Mouse (Mus musculus): ENCODE measurements at regions not wholly inside any gene's neighbourhood (a gene's known extent, or its start where the extent isn't known, plus 50 kb on each side); places are given as distances from the start of the nearest gene placed in this dataset.
A peak's percentile ranks its signal among the peaks of the same experiment; 100 is the strongest.
"Not testable (repeated sequence)": the region's sequence is repeated elsewhere in the genome, so short reads cannot be mapped to it uniquely, and the experiment has no call there.

DNA sequence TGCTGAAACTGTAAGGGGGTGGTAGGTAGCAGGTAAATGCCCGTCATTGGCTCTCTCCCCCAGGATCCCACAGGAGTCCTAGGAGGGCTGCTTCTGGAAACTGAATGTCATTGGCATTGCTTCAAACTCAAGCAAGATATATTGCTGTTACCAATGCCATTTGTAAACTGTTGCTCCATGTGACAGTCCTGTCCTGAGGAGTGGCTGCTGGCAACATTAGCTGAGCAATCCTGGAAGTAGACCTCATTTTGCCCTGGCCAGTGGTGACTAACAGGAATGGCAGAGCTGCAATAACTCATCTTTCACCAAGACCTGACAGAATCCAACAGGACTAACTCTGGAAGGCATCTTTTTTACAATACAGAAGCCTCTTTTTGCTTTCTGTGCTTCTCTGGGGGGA lies 143.2 kb downstream of the Gm815 start:
- DNase-seq (ENCODE audit: low spot score) = no peak

DNA sequence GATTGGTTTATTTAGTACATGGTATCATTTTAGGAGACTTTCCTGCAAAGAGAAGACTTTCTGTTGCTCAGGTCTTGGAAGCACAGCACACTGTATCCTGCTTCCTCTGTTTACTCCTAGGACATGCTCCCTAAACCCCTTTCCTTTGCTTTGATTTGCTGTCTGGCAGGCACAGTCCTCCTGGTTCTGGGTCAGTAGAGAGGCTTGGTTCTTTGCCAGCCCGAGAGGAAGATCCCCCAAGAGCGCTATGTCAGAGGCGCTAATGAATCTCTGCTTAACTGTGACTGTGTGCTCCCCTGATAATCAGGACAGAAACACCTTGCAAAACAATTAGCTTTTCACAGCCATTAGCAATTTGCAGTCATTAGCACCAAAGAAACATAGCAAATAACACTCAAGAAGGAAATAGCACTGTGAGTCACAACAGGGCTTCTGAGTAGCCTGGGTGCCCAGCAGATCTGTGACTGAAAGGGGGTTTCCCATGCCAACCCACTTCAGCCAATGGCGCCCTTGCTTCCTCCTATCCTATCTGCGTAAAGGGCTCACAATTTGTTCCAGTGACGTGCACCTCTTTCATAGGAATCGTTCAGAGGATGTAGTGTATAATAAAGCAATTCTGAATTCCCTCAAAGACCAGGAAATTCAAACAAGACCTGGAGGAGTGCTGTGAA lies 145.5 kb downstream of the Gm815 start:
- DNase-seq (ENCODE audit: low spot score) = no peak

DNA sequence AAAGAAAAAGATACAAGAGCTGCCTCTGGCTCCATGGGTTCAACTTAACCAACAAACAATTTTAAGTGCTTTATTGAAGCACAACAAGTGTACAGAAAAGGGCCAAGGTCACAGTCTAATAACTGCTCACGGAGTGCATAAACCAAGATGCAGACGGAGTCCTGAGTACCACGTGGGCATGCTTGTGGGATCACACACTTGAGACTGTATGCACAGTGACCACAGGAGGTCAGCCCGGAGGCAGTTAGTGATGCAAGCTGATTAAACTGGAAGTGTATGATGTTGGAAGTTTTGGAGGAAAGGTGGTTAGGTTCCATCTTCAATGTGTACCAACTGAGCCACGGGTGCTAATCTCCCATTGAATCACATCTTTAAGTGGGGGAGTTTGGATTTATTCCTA lies 146.9 kb downstream of the Gm815 start:
- no peak for DNase-seq (ENCODE audit: low spot score)

DNA sequence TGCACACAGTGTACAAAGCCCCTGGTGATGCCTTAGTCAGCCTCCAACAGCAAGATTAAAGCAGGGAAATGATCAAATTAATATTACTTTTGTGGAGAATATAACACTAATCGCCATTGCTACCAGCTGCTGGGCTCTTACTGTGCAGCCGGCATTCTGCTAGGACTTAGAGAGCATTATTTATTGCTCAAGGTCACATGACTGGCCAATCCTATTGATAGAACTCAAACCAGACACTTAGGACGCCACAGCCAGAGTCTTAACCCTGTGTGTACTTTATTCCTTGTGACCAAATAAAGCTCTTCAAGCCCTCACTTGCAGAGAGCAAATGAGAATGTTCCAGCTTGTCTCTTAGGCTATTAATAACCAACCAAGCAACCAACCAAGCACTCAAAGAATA lies 152.6 kb downstream of the Gm815 start:
- DNase-seq (ENCODE audit: low spot score) = no peak

DNA sequence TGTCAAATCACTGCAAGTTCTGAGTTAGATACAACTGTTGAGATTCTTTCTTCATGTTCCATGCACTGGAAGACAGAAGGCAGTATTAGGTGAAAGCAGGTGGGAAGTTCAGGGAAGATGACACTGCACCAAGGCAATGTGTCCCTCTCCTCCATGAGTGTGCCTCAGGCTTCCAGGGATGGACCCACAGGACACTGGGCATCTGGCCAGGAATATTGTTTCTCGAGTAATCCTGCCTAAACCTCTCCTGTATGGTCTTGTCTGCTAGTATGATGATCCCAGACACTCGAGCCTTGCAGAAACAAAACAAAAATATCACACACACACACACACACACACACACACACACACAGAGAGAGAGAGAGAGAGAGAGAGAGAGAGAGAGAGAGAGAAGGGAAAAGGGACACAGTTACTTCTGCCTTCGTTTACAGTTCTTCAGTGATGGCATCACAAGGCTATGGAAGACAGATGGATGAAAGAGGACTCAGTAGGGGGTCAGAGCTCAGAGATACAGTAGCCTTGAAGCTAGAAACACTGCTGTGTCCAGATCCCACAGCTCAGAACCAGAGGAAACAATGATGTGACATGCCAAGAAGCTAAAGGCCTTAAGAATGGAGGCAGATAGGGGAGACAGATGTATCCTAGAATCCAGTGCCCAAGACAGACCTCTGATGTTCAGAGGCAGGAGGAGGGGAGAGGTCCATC lies 154.8 kb downstream of the Gm815 start:
- DNase-seq (ENCODE audit: low spot score) = no peak

DNA sequence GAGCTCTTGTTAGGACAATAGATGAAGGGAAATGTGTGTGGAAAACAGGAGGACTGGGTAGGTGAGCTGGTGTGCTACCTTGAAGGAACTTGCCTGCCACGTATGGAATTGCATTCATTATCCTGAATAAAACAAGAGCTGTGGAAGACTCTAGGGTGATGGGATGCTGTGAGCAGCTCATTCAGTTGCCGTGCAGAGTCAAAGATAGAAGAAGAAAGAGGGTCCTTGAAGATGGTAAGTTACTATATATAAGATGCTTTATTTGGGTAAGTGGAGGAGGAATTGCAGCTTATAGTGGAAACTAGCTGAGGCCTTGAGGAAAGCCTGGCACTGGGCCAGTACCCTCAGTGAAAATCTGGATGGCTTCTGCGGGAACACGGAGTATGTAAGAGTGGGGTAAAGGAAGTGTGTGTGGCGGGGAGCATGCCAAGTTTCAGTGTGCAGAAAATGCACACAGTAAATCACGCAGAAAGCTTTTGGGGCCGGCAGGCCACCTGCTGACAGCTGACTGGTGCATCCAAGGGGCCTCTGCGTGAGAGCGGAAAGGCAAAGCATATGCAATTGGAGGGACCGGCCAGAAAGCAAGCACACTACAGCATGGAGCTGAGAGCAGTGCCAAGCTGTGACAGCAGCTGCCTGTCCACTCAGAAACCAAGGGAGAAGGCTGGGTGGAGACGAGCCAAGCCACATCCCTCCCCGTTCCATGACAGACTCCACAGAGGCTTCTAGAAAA lies 149.7 kb upstream of the Vldlr start:
- no peak for DNase-seq (ENCODE audit: low spot score)

DNA sequence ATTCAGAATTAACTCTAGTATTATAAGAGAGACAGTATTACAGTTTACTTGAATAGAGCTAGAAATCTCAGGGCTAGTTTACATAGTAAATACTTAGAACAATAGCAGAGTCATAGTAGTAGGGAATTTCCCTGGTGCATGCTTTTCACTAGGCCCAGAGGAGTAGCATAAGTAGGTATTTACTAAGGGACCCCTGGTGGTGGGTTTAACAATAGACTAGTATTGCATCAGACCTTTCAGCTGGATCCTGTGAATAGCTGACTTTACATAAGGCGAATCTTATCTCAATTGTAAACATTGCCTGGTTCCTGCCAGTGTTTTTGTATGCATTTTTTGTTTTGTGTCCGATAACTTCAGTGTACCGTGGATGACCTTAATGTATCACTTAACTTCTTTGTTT lies 143.0 kb upstream of the Vldlr start:
- DNase-seq (ENCODE audit: low spot score) = no peak

DNA sequence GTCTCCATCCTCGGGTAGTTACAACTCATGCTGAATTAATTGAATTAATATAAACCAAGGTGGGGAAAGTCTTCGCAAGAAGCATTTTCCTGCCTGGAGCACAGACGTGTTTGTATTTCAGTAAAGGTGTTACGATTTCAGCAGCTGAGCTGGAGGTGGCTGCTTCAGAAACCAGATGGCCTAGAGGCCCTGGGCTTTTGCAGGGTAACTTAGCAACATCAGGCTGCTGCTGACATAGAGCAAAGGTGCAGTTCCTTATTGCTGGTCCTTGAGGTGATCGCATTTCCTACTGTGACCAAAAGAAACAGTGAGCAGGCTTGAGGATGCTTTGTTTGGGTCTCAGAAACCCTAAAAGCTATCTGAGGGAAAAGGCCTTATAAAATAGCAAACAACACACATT lies 141.3 kb upstream of the Vldlr start:
- DNase-seq (ENCODE audit: low spot score) = no peak

DNA sequence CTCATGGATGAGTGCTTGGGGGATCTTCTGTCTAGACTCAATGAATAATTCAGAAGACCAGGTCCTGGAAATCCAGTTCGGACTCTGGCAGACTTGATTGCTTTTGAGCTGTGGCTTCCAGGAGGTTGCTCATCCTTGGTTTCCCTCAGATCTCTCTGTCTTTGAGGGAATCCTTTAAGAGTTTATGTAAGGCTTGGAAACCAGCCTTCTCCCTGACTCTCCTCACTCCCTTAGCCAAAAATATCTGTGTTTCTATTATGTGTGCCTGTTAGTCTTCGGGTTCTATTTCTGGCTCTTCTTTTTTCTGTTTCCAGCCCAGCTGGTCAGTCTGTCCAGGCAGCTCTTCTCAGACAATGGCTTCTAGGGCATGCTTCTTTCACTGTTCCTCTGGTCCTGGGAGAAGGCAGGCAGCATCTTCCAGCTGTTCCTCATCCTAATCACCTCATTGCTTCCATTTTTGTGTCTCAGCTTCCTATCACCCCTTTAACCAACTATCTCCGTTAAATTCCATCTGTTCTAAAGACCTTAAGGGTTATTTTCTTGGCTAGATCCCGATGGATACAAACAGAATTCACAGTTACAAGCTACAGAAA lies 139.3 kb upstream of the Vldlr start:
- no peak for DNase-seq (ENCODE audit: low spot score)

DNA sequence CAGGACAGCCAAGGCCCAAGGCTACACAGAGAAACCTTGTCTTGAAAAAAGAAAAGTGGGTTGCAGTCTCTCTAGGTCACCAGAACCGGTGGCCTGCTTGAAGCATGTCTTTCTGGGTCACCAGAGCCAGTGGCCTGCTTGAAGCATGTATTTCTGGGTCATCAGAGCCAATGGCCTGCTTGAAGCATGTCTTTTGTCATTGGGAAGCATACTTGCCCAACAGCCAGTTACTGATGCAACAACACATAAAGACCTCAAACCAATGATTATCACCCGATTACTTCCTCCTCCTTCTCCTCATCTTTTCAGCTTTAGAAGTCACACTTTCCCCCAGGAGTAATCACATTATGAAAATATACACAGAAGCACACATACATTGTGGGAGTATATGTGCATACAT lies 128.9 kb upstream of the Vldlr start:
- no peak for DNase-seq (ENCODE audit: low spot score)

DNA sequence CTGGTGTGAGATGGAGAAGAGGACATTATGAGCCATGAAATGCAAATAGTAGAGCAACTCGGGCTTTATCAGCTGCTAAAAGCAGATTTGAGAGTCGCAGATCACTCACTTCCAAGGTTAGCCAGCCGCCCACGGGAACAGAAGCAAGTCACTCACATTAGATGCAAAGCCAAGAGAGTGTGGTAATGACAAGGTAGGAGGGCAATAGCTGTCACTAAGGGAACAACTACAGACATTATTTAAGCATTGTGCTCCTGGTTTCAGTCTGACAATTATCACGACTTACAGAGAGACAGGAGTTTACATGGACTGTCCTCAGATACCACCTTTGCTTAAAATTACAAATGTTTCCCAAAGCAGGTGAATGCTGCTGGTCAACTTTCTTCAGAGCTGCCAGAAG lies 128.5 kb upstream of the Vldlr start:
- DNase-seq (ENCODE audit: low spot score) = no peak

DNA sequence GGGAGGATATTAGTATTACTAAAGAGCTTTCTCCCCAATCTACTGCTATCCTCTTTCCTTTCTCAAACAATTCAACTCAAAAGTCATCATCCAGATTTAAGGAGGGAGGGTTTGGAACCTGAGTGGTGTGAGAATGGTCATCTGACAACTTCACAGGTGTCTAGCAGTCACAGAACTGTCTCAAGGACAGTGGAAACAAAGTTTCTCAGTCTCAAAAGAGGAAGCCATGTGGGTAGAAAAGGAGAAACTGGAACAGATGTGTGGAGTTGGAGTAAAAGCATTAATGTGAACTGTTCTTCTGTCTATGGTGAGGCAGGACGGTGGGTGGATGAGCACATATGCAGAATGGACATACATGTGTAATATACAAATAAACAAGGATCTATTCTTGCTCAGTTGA lies 127.2 kb upstream of the Vldlr start:
- no peak for DNase-seq (ENCODE audit: low spot score)

DNA sequence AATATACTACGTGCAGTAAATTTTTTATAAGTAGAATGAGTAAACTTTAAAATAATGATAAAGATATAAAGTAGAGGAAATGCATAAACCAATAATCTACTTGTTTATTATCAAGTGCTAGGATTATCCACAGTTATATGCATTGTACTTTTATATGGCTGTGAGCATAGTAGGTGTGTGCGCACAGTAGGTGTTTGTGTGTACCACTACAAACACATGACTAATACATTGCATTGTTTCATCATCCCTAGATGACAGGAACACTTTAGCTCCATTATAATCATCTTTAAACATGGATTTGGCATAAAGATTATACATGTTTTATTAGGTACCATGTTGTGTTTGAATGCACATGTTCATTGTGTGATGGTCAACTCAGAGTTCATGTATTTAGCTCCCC lies 124.7 kb upstream of the Vldlr start:
- DNase-seq (ENCODE audit: low spot score) = no peak

DNA sequence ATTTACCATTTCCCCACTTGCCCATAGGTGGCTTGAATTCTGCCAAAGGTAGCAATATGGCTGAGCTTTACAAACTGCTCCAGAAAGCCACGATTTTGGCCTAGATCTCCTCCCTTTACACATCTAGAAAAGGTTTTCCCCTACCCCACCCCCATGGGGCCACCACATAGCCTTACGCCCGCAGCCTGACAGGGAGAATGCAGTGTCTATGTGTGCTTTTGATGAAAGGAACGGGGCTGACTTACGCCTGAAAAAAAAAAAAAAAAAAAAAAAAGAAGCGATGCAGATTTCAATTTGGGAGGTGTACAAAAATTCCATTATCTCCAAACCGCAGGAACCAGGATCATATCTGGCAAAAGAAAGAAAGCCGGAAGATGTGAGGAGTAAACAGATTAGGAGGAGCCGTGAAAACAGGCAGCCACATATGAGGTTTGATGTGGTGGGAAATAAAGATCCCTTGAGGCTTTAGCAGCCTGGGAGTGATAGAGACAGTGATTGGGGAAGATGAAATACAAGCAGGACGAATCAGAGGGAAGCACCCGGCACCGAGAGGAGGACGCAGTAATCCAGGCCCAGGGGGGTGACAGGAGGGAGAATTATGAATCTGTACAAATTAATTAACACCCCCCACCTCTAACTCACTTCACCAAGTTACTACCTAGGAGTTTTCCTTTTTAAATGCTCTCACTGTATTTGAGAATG lies 121.4 kb upstream of the Vldlr start:
- no peak for DNase-seq (ENCODE audit: low spot score)

DNA sequence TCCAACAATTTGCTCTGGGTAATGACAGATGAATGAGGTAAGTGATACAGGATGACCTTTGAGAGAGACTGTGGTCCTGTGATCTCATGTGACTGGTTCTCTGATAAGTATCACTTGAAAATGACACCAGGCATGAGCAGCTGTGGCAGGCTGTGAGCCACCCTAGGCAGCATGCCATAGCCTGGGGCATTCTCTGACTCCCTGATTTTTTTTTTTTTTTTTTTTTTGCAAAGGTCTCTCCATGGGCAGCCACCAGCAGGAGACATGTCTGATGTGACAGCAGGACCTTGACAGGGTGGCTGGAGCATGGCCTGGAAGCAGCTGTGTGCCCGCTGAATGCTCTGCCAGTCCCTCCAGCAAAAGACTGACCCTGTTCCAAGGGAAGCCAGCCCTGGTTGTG lies 116.4 kb upstream of the Vldlr start:
- DNase-seq (ENCODE audit: low spot score) = no peak

DNA sequence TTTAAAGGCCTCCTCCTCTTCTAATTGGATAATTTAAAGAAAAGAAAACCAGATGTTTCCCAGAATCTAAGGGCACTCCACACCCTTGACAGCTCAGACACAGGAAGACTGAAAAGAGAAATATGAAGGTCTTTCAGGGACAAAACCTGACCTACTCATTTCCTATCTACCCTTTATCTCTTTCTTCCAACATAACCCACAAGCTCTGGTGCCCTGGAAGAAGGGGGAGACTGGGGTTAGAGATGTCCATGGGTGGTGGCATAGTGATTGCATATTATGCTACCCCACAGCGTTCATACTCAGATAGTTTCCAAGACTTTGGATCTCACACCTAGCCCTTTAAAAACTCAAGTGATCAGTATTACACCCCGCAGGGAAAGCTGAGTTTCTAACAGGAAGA lies 105.8 kb upstream of the Vldlr start:
- DNase-seq (ENCODE audit: low spot score) = no peak

DNA sequence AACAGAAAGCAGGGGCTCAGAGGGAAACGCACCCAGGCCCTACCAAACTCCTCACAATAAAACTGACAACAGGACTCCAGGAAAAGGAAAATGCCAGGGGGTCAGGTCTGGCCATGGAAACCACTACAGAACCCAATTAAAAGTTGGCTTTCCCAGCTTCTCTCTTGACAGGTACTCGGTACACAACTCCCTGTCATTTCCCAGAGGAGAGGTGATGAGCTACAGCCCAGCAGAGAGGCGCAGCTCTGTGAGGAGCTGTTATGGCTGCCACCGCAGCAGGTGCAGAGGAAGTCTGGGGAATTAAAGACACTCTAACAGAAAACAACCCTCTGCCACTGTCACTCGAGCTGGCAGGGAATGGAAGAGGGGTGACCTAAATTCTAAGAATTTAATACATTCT lies 95.4 kb upstream of the Vldlr start:
- no peak for DNase-seq (ENCODE audit: low spot score)

DNA sequence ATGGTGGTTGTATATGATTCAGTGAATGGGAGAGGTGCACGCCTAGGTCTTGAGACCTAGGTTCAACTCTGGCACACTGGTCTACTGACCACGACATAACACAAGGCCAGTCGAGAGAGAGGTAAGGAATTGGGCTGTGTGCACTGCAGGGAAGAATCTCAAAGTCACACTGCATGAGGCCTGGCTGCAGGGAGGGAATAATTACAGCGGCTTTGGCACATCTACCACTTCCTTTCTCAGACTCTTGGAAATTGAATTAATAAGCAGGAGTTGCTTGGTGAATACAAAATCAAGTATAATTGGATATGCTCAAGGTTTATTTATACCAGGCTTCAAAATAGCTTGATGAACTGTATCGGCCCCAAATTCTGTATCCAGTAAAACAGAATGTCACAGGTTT lies 93.9 kb upstream of the Vldlr start:
- DNase-seq (ENCODE audit: low spot score) = no peak

DNA sequence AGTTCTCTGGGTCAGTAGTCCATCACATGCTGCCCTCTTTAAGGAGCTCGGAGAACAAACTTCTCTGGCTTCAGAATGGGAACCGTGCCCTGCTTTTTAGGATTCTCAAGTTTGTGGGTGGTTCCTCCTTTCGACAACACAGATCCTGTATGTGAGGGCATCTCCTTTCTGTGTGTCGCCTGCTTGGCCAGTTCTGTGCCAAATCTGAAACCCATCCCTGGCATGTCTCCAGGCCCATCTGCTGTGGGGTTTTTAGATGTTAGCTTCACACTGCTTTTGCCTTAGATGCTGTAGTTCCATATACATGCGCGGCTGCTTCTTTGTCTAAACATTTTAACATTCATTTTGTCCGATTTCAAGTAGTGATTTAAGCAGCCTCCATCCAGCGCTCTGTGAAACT lies 93.0 kb upstream of the Vldlr start:
- DNase-seq (ENCODE audit: low spot score) = peak; percentile 4

DNA sequence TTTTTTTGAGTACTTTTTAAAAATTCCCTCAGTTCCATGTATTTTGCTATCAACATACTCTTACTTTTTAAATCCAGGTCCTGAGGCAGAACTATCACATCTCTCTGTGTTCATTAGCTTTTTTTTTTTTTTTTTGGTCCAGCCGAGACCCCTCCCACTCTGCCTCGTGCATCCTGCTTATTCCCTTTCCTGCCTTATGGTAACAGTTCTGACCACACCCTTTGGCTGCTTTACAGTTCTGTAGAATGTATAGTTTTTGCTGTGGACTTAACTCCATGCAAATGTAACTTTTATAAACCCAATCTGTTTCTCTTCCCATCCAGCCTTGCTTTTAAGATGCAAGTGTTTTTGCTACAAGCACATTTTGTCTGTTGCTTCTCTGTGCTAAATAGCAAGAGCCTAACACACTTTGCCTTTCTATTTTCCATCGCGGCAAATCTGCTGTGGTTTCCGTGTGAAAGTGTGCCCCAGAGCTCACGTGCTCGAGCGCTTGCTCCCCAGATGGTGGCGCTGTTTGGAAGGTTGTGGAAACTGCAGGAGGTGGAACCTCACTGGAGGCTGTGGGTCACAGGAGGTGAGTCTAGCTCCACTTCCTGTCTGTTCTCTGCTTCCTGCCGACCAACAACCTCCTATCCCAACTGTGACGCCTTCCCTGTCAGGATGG lies 92.3 kb upstream of the Vldlr start:
- DNase-seq (ENCODE audit: low spot score) = peak; percentile 27

DNA sequence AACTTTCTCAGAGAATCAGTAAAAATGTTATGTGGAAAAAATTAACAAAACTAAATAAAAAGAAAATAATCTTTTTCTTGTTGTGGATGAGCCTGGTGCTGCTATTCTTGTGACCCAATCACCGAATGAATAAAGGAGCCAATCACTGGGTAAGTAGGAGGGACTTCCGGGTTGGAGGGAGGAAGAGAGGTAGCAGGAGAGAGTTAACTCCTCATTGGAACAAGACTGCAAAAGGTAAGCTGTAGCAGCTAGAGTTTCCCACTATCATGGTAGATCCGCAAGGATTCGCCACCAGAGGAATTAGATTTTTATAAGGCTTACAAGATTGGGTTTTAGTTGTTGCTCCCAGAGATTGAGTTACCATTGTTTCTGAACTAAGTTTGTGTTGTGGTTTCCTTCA lies 87.8 kb upstream of the Vldlr start:
- not testable (repeated sequence) for DNase-seq (ENCODE audit: low spot score)

DNA sequence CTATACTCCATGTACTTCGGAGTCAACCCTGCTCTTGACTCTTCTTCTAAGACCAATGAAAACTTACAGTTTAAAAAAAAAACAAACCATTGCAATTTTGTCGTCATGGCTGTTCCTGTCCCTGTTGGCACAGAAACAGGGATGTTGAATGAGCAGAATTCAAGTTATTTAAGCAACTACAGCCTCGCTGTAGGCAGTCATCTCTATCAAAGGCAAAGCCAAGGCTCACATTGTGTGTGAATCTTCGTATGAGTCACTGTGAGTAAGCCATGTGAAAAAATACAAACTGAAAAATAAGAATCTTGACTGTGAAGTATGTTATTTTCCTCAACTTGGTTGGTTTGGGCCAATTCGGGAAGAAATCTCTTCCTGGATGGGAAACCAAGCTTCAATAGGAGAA lies 81.9 kb upstream of the Vldlr start:
- no peak for DNase-seq (ENCODE audit: low spot score)
